Mouse (Mus musculus) heart, adult 2 months (tissue): ENCODE measurements around the gene Actn4. TPM values are rescaled to one million over a fixed set of nuclear protein-coding genes. Genes with fewer than 3 reads are reported as not detected.

Experiments
- DNase-seq, 2 experiments: peaks; one replicate each; pipeline ENCODE4 v3.0.0; 2021
- H3K27ac ChIP-seq: fragments of 200-600 bp; 2 replicates; pipeline ENCODE4 v1.8.1; 2022
- H3K27me3 ChIP-seq: fragments of 200-500 bp; 2 replicates; pipeline ENCODE4 v1.6.1; 2012; ENCODE audit warnings: mild to moderate bottlenecking, low read length, inconsistent platforms, mixed read lengths; ENCODE audit not compliant: control insufficient read depth, insufficient read depth
- H3K36me3 ChIP-seq: fragments of 200-500 bp; 2 replicates; pipeline ENCODE4 v1.6.1; 2012; ENCODE audit warnings: low read length, inconsistent platforms; ENCODE audit not compliant: control insufficient read depth, insufficient read depth
- H3K4me1 ChIP-seq: fragments of 200-500 bp; 2 replicates; pipeline ENCODE4 v1.6.1; 2011; ENCODE audit warnings: low read length; ENCODE audit not compliant: control insufficient read depth, insufficient read depth
- H3K4me3 ChIP-seq: fragments of 200-600 bp; 2 replicates; pipeline ENCODE4 v1.8.1; 2022
- H3K79me2 ChIP-seq: fragments of 200-500 bp; replicated peaks from 2 replicates; pipeline ENCODE4 v1.6.1; 2012; ENCODE audit warnings: mild to moderate bottlenecking, inconsistent platforms, low read length, moderate library complexity, mixed read lengths; ENCODE audit not compliant: control insufficient read depth, insufficient read depth
- H3K9ac ChIP-seq: fragments of 200-500 bp; 2 replicates; pipeline ENCODE4 v1.6.1; 2012; ENCODE audit warnings: low read depth, mild to moderate bottlenecking, control low read depth, inconsistent platforms, low read length, mixed read lengths
- CTCF ChIP-seq: fragments of 200-600 bp; IDR thresholded peaks from 2 replicates; pipeline ENCODE4 v1.8.1; 2022; ENCODE audit warnings: antibody characterized with exemption, mild to moderate bottlenecking, moderate library complexity
- EP300 ChIP-seq: fragments of 200-500 bp; IDR thresholded peaks from 2 replicates; pipeline ENCODE4 v1.6.1; 2011; ENCODE audit warnings: low read depth, low read length, control low read depth; ENCODE audit not compliant: insufficient read depth
- POLR2A ChIP-seq: fragments of 200-500 bp; IDR thresholded peaks from 2 replicates; pipeline ENCODE4 v1.6.1; 2011; ENCODE audit warnings: mild to moderate bottlenecking, low read depth, low read length, control low read depth; ENCODE audit not compliant: insufficient read depth
- WGBS: fragments of 180-500 bp; shearing (Covaris S2); methylation state at CpG from one replicate; pipeline ENCODE4 v1.1.7; 2018; 5-methylcytosine and 5-hydroxymethylcytosine counted together
- intact Hi-C: fragments of 180-260 bp; cut with DNase I; formaldehyde crosslinking; loops from one replicate; pipeline ENCODE4 v1.15.1; 2025
- polyA plus RNA-seq: library from polyadenylated mRNA; depleted of rRNA; stranded (reverse); fragments of >200 nt; gene quantifications from 2 replicates; pipeline ENCODE4 v1.2.3, GENCODE M21; 2012
- total RNA-seq, 2 experiments: library from RNA; stranded (reverse); gene quantifications; 2 replicates each; pipeline ENCODE4 v1.2.3; 2021

The Actn4 gene
- total and polyA plus RNA-seq, 3 experiments = 66.1 to 123 (median 85.7) TPM

DNA sequence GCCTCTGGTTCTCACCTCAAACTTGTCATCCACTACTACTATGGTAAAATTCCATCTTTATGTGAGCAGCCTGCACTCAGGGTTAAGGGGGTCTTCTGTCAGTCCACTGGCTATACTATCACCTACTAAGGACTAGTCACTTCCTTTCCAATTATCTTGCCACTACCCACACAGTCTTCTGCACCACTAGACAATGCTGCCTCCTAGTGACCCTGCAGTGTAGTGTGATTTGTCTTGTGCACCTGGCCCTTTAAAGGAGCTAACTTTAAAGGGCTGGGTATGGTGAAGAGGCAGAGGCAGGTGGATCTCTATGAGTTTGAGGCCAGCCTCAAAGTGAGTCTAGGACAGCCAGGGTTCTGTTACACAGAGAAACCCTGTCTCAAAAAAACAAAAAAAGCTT, 45.6 kb downstream of the Actn4 start:
- no peak for DNase-seq
- no peaks in the 10 kb centered on the region for H3K27me3 ChIP-seq
- intact Hi-C loops = loop anchor here (2.0 kb wide), 1 partner anchor 24 kb away; no protein-coding TSS in a partner anchor
- no peak overlapping the region for H3K9ac ChIP-seq
- H3K4me1 ChIP-seq = peaks cover 54% of the 10 kb centered on the region
- peaks cover 52% of the 10 kb centered on the region for H3K36me3 ChIP-seq
- TF ChIP-seq CTCF (peak; percentile 75), EP300 (0 out of 2 replicates have a peak, but pooled peaks have one; percentile 41), POLR2A (no peak)
- H3K79me2 ChIP-seq = no peaks in the 10 kb centered on the region
- H3K27ac ChIP-seq = peak overlapping the region; percentile 75
- H3K4me3 ChIP-seq = no peak overlapping the region

DNA sequence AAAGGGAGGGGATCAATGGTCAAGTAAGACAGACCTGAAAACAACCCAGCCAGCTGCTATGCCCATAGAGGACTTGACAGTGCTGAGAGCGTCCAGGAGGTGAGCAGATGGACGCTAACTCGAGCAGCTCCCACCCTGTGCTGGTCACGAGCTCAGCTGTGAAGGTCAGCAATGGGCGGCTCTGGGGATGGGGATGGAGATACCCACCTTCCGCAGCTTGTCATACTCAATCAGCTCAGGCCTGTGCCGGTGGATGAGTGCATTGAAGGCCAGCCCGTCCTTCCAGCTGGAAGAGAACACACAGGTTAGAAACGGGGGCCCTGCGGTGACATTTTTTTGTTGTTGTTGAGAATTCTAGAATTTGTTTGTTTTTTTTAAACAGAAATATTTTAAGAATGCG, 49.0 kb downstream of the Actn4 start:
- no peak for TF ChIP-seq POLR2A
- TF ChIP-seq CTCF = no peak
- no peak for TF ChIP-seq EP300
- H3K9ac ChIP-seq = no peak overlapping the region
- peaks cover 39% of the 10 kb centered on the region for H3K36me3 ChIP-seq
- 70% methylated on average over 11 of the region's 11 CpGs for WGBS
- no peaks in the 10 kb centered on the region for H3K79me2 ChIP-seq
- H3K4me1 ChIP-seq = peaks cover 33% of the 10 kb centered on the region
- intact Hi-C loops = no loop called here
- no peaks in the 10 kb centered on the region for H3K27me3 ChIP-seq
- no peak overlapping the region for H3K4me3 ChIP-seq
- peak overlapping the region; percentile 93 for H3K27ac ChIP-seq
- no peak for DNase-seq

DNA sequence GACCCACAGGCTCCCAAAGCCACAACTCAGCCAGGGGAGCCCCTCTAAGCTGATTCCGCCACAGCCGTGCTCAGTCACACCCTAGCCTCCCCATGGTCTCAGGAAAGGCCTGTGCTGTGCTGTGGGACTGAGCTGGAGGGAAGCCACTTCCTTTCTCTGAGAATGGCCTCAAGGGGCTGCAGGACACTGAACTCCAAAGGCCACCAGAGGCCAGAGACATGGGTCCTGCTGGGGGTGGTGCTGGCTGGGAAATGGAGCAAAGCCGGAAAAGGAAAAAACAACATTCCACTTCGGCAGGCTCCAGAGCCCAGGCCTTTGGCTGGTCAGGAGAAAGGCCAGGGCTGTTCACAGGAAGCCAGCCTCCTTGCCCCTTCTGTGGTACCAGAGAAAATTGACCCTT, 50.5 kb downstream of the Actn4 start:
- Histone ChIP-seq H3K79me2 (no peaks in the 10 kb centered on the region), H3K36me3 (peaks cover 32% of the 10 kb centered on the region)

DNA sequence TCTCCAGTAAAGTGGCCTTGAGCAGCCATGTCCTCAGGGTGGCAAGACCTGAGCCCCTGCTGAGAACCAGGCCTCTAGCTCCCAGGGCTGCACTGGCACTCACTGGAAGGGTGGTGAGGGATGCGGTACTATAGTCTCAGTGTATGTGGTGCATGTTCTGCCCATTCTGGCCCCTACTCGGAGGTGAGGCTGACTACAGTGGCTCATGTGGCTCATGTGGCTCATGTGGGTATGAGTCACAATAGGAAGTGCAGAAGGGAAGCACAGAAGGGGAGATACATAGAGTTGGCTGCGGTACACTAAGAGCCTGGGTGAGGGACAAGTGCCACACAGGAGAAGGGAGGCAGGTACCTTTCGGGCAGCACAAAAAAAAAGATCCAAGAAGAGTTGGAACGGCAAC, 54.9 kb downstream of the Actn4 start:
- no peaks in the 10 kb centered on the region for H3K27me3 ChIP-seq
- no peak overlapping the region for H3K4me3 ChIP-seq
- no peaks in the 10 kb centered on the region for H3K79me2 ChIP-seq
- peaks cover 14% of the 10 kb centered on the region for H3K4me1 ChIP-seq
- no peak overlapping the region for H3K27ac ChIP-seq
- no peak for TF ChIP-seq EP300
- no peak for TF ChIP-seq POLR2A
- TF ChIP-seq CTCF = no peak
- 77% methylated on average over 5 of the region's 5 CpGs for WGBS
- peaks cover 21% of the 10 kb centered on the region; the same call in 1 of the 2 replicates for H3K36me3 ChIP-seq
- no peak overlapping the region for H3K9ac ChIP-seq
- intact Hi-C loops = no loop called here
- DNase-seq = no peak

More for the DNA sequence above, 50.5 kb downstream of the Actn4 start:
- intact Hi-C loops = loop anchor here (2.0 kb wide), 1 partner anchor 47 kb away; no protein-coding TSS in a partner anchor
- peak; percentile 73 to 86 for DNase-seq
- H3K27ac ChIP-seq = peak overlapping the region; percentile 93
- H3K9ac ChIP-seq = peak overlapping the region; percentile 64
- WGBS = 41% methylated on average over 4 of the region's 4 CpGs
- TF ChIP-seq CTCF (peak; percentile 65), EP300 (peak; percentile 96), POLR2A (peak; percentile 55; the same call in 1 of the 2 replicates)
- H3K4me3 ChIP-seq = no peak overlapping the region
- H3K4me1 ChIP-seq = peaks cover 23% of the 10 kb centered on the region
- H3K27me3 ChIP-seq = no peaks in the 10 kb centered on the region

DNA sequence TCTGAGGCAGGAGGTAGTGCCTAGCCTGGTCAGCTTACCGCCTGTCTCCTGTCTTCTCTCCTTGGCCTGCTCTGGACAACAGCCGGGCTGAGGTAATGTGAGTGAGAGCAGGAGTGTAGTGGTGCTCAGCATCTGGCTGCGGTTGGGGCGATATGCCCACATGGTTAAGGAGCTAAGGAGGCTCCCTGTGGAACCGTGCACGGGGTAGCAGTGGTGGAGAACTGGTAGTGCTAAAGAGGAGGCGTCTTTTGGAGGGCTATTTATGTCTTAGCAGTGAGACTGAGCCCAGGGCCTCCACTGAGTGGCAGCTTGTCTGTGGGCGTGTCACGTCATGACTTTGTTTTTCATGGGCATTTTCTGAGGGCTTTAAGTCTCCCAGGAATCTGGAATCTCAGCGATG, 58.4 kb downstream of the Actn4 start:
- Histone ChIP-seq H3K4me3 (no peak overlapping the region), H3K36me3 (peaks cover 13% of the 10 kb centered on the region), H3K79me2 (no peaks in the 10 kb centered on the region), H3K9ac (no peak overlapping the region; the same call in 1 of the 2 replicates), H3K4me1 (peaks cover 14% of the 10 kb centered on the region), H3K27me3 (no peaks in the 10 kb centered on the region), H3K27ac (peak overlapping the region; percentile 82; the same call in 1 of the 2 replicates)
- WGBS = 66% methylated on average over 10 of the region's 10 CpGs
- intact Hi-C loops = no loop called here
- DNase-seq = no peak
- TF ChIP-seq POLR2A = no peak
- TF ChIP-seq EP300 = no peak

DNA sequence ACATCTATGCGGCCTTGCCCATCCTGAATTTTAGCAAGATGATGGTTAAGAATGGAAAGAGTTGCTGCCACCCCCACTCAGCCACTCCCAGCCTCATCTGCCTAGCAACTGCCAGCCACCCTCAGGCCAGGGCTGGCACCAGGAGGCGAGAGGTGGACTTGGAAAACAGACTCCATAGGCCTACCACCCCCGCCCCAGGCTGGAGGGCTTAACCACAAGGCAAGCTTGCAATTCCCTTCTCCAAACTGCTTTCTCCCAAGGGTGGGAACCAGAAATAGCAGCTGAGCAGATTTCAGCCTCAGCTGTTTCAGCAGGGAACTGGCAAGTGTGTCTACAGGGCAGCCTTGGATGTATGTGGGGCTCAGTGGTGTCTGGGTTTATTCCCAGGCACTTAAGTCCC, 59.3 kb downstream of the Actn4 start:
- 77% methylated on average over 3 of the region's 3 CpGs for WGBS
- peaks cover 14% of the 10 kb centered on the region for H3K4me1 ChIP-seq
- no peaks in the 10 kb centered on the region for H3K27me3 ChIP-seq
- no peak overlapping the region for H3K4me3 ChIP-seq
- 0 out of 2 replicates have a peak overlapping the region, but pooled peaks have one; percentile 6 for H3K9ac ChIP-seq
- TF ChIP-seq POLR2A = no peak
- no peak for TF ChIP-seq EP300
- TF ChIP-seq CTCF = no peak
- intact Hi-C loops = no loop called here
- no peak for DNase-seq
- no peaks in the 10 kb centered on the region for H3K79me2 ChIP-seq
- H3K36me3 ChIP-seq = peaks cover 13% of the 10 kb centered on the region
- peak overlapping the region; percentile 82 for H3K27ac ChIP-seq
